Mouse (Mus musculus) inflammation-experienced regulatory T-cells, adult 6 months (primary cell): Measurements from ENCODE around the gene Lsm11. TPM values are rescaled to one million over a fixed set of nuclear protein-coding genes. Genes with fewer than 3 reads are reported as not detected.

Experiments
- ATAC-seq: one replicate; pipeline ENCODE4 v1.8.0; 2017
- polyA plus RNA-seq, 3 experiments: library from polyadenylated mRNA; unstranded; fragments of 100-300 nt; shearing (Covaris generic); gene quantifications; one replicate each; pipeline ENCODE4 v1.2.1; 2017

Gene Lsm11
- 1 to 10 TPM in 2 of 3 experiments, under 1 TPM in 1; 0.89 to 2.0 (median 1.9) TPM for polyA plus RNA-seq

- ATAC-seq: peak; percentile 96
Observed at GRCm38 (mm10) chr11:45944643-45945156, at the start of gene Lsm11. TSS of gene Lsm11 (minus strand) at chr11:45944935.

DNA sequence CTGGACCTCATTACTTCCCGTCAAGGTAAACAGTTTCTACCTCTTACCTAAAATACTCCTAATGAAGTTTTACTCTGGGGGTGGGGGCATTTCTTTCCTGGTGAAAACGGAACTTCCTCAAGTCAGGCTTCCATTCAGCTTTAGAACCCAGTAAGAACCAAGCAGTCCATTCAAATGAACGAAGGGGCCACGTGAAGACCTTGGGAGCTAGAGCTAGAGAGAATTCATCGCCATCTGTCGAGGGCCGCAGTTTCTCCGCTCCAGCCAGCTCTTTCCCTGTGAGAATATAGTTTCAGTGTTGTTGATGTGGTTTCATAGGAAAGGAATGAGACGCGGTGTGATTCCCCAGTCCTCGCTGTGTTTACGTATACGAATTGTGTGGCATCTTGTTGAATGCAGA lies 47.4 kb upstream of the Lsm11 start:
- no peak for ATAC-seq

DNA sequence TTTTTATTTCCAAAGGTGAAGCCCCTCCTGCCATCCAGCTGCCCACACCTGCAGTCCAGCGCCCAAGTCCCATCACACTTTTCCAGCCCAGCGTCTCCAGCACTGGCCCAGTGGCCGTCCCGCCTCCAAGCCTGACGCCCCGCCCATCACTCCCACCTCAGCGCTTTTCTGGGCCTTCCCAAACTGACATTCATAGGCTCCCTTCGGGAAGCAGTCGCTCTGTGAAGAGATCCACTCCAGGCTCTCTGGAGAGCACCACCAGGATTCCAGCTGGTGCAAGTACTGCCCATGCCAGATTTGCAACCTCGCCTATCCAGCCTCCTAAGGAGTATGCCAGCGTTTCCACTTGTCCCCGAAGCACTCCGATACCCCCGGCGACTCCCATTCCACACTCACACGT lies 46.9 kb upstream of the Lsm11 start:
- no peak for ATAC-seq

- no peak for ATAC-seq
Observed at GRCm38 (mm10) chr11:45980893-45981253, 36.1 kb upstream of the Lsm11 start.

GRCm38 (mm10) chr11:45979946-45980892 lies 35.5 kb upstream of the Lsm11 start, which contains the start of gene Sox30:
TSS of gene Sox30 (plus strand) at chr11:45980310.
- ATAC-seq: peak; percentile 25

- ATAC-seq: no peak
Observed at GRCm38 (mm10) chr11:45976061-45976460, 31.3 kb upstream of the Lsm11 start.

DNA sequence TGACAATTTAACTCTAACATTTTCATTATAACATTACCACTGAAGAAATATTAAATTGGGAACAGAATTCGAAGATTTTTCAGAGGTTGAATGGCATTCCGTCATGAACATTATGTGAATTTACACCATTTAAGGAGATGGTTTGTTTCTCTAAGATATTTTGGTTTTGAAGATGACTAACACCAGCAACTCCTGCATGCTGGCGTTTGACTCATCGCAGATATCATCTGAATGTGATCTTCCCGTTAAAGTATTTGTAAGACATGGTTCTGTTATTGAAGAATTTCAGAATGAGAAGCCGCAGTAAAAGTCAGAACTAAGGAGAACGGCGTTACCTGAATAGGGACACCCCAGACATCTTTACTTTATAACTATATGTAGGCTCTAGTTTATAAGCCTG lies 29.7 kb upstream of the Lsm11 start:
- no peak for ATAC-seq

DNA sequence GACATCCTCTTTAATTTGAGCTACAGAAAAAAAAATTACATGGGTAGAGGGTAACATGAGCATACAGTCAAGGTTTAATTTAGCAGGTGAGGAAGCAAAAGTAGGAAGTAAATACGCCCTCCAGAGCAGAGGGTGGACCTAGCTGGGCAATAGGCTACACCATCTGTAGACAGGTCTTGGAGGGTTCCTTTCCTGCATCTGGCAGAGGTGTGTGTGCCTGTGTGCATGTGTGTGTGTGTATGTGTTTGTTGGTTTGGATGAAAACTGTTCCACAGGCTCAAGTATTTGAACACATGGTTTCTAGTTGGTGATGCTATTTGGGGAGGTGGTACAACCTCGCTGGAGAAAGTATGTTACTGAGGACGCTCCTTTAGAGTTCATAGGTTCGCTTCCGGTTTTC lies 28.9 kb upstream of the Lsm11 start:
- ATAC-seq: no peak

DNA sequence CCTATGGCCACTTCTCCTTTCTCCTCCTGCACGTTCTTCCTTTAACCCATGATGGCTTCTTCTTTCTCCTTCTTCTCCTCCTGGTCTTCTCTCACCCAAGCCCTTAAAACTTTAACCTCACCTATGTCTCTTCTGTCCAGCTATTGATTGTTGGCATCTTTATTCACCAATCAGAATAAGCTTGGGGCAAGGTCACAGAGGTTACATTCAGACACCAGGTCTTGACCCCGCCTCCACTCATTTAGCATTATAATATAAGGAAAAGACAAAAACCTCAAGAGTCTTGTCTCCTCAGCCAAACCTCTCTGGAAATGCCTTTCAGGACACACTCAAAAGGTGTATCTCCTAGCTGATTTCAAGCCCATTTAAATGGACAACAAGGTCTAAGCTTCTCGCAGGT lies 23.7 kb upstream of the Lsm11 start:
- ATAC-seq: no peak

GRCm38 (mm10) chr11:45966896-45967295 lies 22.2 kb upstream of the Lsm11 start:
- no peak for ATAC-seq

- ATAC-seq: no peak
Observed at GRCm38 (mm10) chr11:45960003-45960402, 15.3 kb upstream of the Lsm11 start.

- ATAC-seq: no peak
Observed at GRCm38 (mm10) chr11:45959598-45959997, 14.9 kb upstream of the Lsm11 start.

- ATAC-seq: peak; percentile 97
Observed at GRCm38 (mm10) chr11:45955127-45955627, 10.4 kb upstream of the Lsm11 start, which contains the start of gene Thg1l. TSS of gene Thg1l (minus strand) at chr11:45955494.

- no peak for ATAC-seq
Observed at GRCm38 (mm10) chr11:45947491-45947890, 2.8 kb upstream of the Lsm11 start.

DNA sequence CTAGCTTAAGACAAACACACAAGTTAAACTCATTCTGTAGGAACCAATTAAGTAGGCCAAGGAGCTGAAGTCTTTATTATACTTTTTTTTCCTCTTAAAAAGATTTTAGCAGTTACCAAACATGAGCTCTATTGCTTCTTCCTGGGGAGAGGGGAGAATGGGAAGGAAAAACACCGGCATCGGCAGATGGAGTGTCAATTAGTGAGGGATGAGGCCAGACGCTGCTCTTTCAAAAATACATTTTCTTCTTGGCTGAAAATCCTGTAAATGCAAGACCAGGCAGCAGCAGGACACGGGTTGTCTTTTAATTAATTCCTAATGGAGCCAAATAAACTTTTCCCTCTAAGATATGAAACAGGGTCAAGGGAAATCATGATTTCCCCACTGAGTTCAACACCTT lies 2.1 kb upstream of the Lsm11 start:
- ATAC-seq: no peak

DNA sequence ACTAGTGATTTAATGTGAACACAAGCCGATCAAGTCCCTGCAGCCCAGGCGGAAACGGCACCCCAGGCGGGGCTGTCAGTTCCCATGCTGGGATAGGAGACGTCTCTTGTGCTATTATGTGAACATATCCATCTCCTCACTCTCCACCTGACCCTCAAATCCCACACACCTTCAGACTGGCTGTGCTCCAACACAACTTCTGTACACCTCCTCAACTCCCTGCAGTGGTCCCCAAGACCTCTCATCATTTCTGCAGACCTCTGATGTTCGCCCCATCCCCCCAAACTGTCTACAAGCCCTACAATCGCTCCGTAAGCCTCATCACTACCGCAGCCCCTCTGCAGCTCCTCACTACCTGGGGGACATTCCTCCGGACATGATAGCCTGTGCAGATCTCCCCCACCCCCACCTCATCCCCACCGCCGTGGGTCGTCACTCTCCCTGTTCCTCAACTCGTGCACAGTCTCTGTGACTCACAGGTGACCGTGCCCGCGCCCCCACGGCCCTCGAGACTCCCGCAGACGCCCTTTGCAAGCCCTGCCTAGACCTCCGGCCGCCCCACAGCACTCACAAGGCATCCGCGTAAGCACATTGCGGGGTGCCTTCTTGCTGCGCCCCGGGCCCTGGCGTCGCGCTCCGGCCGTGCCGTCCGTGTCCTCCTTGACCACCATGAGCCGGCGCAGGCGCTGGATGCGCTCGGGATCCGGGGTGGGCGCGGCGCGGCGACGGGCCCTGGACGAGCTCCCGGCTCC lies 668 bp downstream of the Lsm11 start:
- peak; percentile 24 for ATAC-seq

GRCm38 (mm10) chr11:45943108-45943705 lies 1.5 kb downstream of the Lsm11 start:
- no peak for ATAC-seq

DNA sequence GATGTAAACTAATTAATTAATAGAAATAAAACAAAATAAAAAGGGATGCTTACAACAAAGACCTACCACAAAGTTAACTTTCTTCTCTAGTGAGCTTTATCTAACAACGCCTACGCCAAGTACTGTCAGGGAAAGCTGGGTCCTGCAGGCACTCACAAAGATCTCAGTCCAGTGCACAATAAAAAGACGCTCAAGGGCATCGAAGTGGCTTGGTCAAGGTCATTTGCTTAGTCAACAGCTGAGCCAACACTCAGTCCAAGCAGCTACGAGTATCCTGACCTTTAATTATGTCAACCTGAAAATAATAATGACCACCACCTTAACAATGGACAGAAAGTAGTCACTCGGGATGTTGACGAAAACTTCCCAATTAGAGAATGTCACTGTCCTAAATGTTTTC lies 2.5 kb downstream of the Lsm11 start:
- no peak for ATAC-seq

DNA sequence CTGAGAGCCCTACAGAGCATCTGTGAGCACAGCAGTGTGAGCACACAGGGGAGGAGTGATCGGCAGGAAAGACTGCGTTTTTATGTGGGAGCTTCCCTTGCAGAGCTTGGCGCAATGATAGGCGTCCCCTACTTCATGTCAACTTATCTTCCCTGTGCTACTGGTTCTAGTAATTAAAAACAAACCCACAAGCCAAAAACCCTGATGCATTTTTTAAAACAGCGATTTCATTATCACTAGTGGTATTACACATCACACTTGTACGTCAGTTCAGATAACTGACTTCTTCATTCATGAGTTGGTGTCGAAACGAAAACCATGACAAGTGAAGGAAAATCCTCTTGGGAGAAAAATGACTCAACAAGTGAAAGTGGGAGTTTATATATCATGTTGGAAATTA lies 5.8 kb downstream of the Lsm11 start:
- ATAC-seq: no peak

DNA sequence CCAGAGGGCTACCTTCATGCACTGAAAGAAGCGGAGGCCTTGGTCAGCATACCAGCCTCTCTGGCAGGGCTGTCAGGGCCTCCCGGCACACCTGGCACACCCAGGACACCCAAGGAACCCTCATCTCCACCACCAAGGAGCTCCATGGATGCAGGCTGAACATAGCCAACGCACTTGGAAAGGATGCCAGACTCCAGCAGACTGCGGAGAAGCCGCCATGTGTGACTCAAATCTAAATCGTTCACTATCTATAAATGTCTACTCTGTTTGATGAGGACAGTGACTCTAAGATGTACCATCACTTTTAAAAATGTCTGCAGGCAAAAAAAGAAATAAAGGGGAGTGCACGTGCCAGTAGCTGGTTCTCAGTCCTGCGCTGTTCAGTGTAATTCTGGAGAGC lies 7.3 kb downstream of the Lsm11 start:
- ATAC-seq: no peak

- no peak for ATAC-seq
Observed at GRCm38 (mm10) chr11:45932771-45933170, 12.0 kb downstream of the Lsm11 start.

GRCm38 (mm10) chr11:45929541-45929940 lies 15.2 kb downstream of the Lsm11 start:
- ATAC-seq: no peak

DNA sequence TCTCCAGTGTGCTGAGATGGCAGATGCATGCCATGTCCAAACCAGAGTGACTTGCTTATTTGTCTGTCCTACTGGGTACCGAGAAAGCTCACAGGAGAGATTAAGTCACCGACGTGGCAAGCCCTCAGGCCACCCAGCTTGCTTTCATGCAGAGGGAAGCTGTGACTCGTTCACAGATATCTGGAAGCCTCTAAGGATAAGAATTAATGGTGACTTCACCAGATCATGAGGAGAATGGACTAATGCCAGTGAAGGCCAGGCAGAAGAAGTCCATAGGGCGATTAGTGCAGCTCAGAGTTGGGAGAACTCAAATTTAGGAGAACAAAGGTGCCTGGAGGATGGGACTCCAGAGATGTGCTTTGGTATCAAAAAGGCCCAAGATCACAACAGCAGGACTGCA lies 17.3 kb downstream of the Lsm11 start:
- no peak for ATAC-seq
